Mouse (Mus musculus) limb, embryonic 14.5 days (tissue): Measurements from ENCODE around the gene Tnfaip1. TPM values are rescaled to one million over a fixed set of nuclear protein-coding genes. Genes with fewer than 3 reads are reported as not detected.

Experiments
- ATAC-seq: fragments of 200-750 bp; cut with Nextera tagmentation; 2 replicates; pipeline ENCODE4 v1.8.0; 2017; ENCODE audit warnings: low read depth, moderate number of reproducible peaks, moderate TSS enrichment; ENCODE audit not compliant: low FRiP score
- DNase-seq: peaks from one replicate; pipeline ENCODE4 v3.0.0-alpha.2; 2015; ENCODE audit warnings: low spot score
- H3K27ac ChIP-seq: fragments of 300-500 bp; sonication (generic); replicated peaks from 2 replicates; pipeline ENCODE4 v1.5.1; 2014; ENCODE audit warnings: low read depth, mild to moderate bottlenecking, low read length, moderate library complexity, mixed read lengths
- H3K27me3 ChIP-seq: fragments of 300-500 bp; sonication (generic); 2 replicates; pipeline ENCODE4 v1.6.1; 2014; ENCODE audit warnings: low read length, mixed read lengths; ENCODE audit not compliant: control insufficient read depth, insufficient read depth
- H3K36me3 ChIP-seq: fragments of 300-500 bp; sonication (generic); 2 replicates; pipeline ENCODE4 v1.6.1; 2014; ENCODE audit warnings: mild to moderate bottlenecking, low read length, moderate library complexity, mixed read lengths; ENCODE audit not compliant: control insufficient read depth, insufficient read depth
- H3K4me1 ChIP-seq: fragments of 300-500 bp; sonication (generic); 2 replicates; pipeline ENCODE4 v1.6.1; 2014; ENCODE audit warnings: antibody characterized with exemption, low read length, mixed read lengths; ENCODE audit not compliant: control insufficient read depth, insufficient read depth
- H3K4me2 ChIP-seq: fragments of 300-500 bp; sonication (generic); replicated peaks from 2 replicates; pipeline ENCODE4 v1.6.1; 2014; ENCODE audit warnings: low read depth, mild to moderate bottlenecking, low read length, moderate library complexity; ENCODE audit not compliant: severe bottlenecking
- H3K4me3 ChIP-seq: fragments of 300-500 bp; sonication (generic); replicated peaks from 2 replicates; pipeline ENCODE4 v1.5.1; 2014; ENCODE audit warnings: low read length
- H3K9ac ChIP-seq: fragments of 300-500 bp; sonication (generic); 2 replicates; pipeline ENCODE4 v1.6.1; 2014; ENCODE audit warnings: mild to moderate bottlenecking, low read depth, low read length, moderate library complexity; ENCODE audit not compliant: severe bottlenecking
- H3K9me3 ChIP-seq: fragments of 300-500 bp; sonication (generic); 2 replicates; pipeline ENCODE4 v1.6.1; 2016; ENCODE audit warnings: low read length; ENCODE audit not compliant: control insufficient read depth
- POLR2A ChIP-seq: fragments of 200-500 bp; IDR thresholded peaks from 2 replicates; pipeline ENCODE4 v1.8.0; 2012; ENCODE audit warnings: inconsistent platforms, mild to moderate bottlenecking, moderate library complexity, borderline replicate concordance; ENCODE audit not compliant: insufficient read depth, insufficient read length; ENCODE audit errors: extremely low read depth
- WGBS: fragments of 180-500 bp; shearing (Covaris S2); extraction: QIAGEN DNeasy Blood & Tissue Kit; methylation state at CpG from one replicate; pipeline ENCODE4 v1.1.7; 2014; 5-methylcytosine and 5-hydroxymethylcytosine counted together
- polyA plus RNA-seq, 2 experiments: library from polyadenylated mRNA; depleted of rRNA in 1 of 2; stranded (reverse) in 1 of 2; unstranded in 1 of 2; fragments of >200 nt; fragmentation: Nextera tagmentation in 1 of 2; extraction: Ambion mirVana in 1 of 2; gene quantifications; 2 replicates each; pipeline versions ENCODE4 v1.2.1 to v1.2.3; 2012 to 2014

The Tnfaip1 gene
- polyA plus RNA-seq, 2 experiments = 55.7 to 83.4 TPM

- peaks cover 12% of the 10 kb centered on the region; the same call in 1 of the 2 replicates for H3K4me1 ChIP-seq
- H3K9me3 ChIP-seq = no peaks in the 10 kb centered on the region
- ATAC-seq = no peak
- H3K27me3 ChIP-seq = peaks cover 10% of the 10 kb centered on the region
- 60% methylated on average over 7 of the region's 7 CpGs for WGBS
- peak within 1 kb of the TSS; percentile 36; the same call in 1 of the 2 replicates for H3K9ac ChIP-seq
- H3K4me2 ChIP-seq = peak within 1 kb of the TSS; percentile 97
- no peak for DNase-seq
- TF ChIP-seq POLR2A = no peak
- no peak within 1 kb of the TSS for H3K27ac ChIP-seq
- no peaks in the 10 kb centered on the region for H3K36me3 ChIP-seq
- H3K4me3 ChIP-seq = peak within 1 kb of the TSS; percentile 47
These were observed 37.1 kb downstream of the Tnfaip1 start, which contains the start of gene Vtn for GRCm38 (mm10) chr11:78499004-78499403. Gene Vtn, plus strand, starts transcription at chr11:78499091.

- H3K9me3 ChIP-seq = no peaks in the 10 kb centered on the region
- no peak within 1 kb of the TSS for H3K27ac ChIP-seq
- peak; percentile 94 for ATAC-seq
- peak; percentile 94 for DNase-seq
- TF ChIP-seq POLR2A = 0 out of 2 replicates have a peak, but pooled peaks have one; percentile 37
- peaks cover 10% of the 10 kb centered on the region for H3K27me3 ChIP-seq
- peak within 1 kb of the TSS; percentile 97 for H3K4me2 ChIP-seq
- no peaks in the 10 kb centered on the region for H3K36me3 ChIP-seq
- peaks cover 12% of the 10 kb centered on the region; the same call in 1 of the 2 replicates for H3K4me1 ChIP-seq
- peak within 1 kb of the TSS; percentile 45 for H3K9ac ChIP-seq
- 3% methylated on average over 29 of the region's 36 CpGs for WGBS
- H3K4me3 ChIP-seq = peak within 1 kb of the TSS; percentile 47
These were observed 38.3 kb downstream of the Tnfaip1 start, which contains the start of gene Sarm1 for GRCm38 (mm10) chr11:78497544-78498522. Gene Sarm1, minus strand, starts transcription at chr11:78497754.

GRCm38 (mm10) chr11:78497071-78497541 lies 39.0 kb downstream of the Tnfaip1 start:
- Histone ChIP-seq H3K4me2 (peak overlapping the region; percentile 97), H3K9ac (peak overlapping the region; percentile 45), H3K36me3 (no peaks in the 10 kb centered on the region), H3K27ac (no peak overlapping the region), H3K27me3 (peaks cover 10% of the 10 kb centered on the region), H3K9me3 (no peaks in the 10 kb centered on the region), H3K4me1 (peaks cover 12% of the 10 kb centered on the region; the same call in 1 of the 2 replicates), H3K4me3 (peak overlapping the region; percentile 47)
- WGBS = under 1% methylated on average over 34 of the region's 44 CpGs
- ATAC-seq (peak; percentile 41), DNase-seq (no peak)
- TF ChIP-seq POLR2A = no peak

- Histone ChIP-seq H3K9me3 (no peaks in the 10 kb centered on the region), H3K4me3 (no peak overlapping the region), H3K4me2 (no peak overlapping the region), H3K4me1 (peaks cover 12% of the 10 kb centered on the region; the same call in 1 of the 2 replicates), H3K9ac (no peak overlapping the region), H3K27ac (no peak overlapping the region), H3K27me3 (peaks cover 19% of the 10 kb centered on the region), H3K36me3 (no peaks in the 10 kb centered on the region)
- ATAC-seq = no peak
- WGBS = 2% methylated on average over 6 of the region's 6 CpGs
- no peak for TF ChIP-seq POLR2A
- peak; percentile 64 for DNase-seq
These were observed 40.2 kb downstream of the Tnfaip1 start for GRCm38 (mm10) chr11:78495904-78496303.

GRCm38 (mm10) chr11:78490781-78491241 lies 45.3 kb downstream of the Tnfaip1 start:
- Histone ChIP-seq H3K9me3 (no peaks in the 10 kb centered on the region), H3K27ac (no peak overlapping the region), H3K27me3 (peaks cover 55% of the 10 kb centered on the region), H3K9ac (no peak overlapping the region), H3K4me2 (peak overlapping the region; percentile 28), H3K4me3 (peak overlapping the region; percentile 19), H3K36me3 (no peaks in the 10 kb centered on the region), H3K4me1 (no peaks in the 10 kb centered on the region)
- no peak for DNase-seq
- no peak for ATAC-seq
- 14% methylated on average over 34 of the region's 48 CpGs for WGBS
- TF ChIP-seq POLR2A = no peak
